9 mouse cellular contexts compared by ENCODE assay signal in genomic region chr19:23961516-23961915, GRCm38 (mm10).
A peak's percentile ranks its signal among the peaks of the same experiment; 100 is the strongest.
DNase-seq lines count a peak whose midpoint lies in the region; ATAC-seq and TF ChIP-seq lines count a peak whose summit lies in the region.
"Had no signal": no experiment of that assay in that cellular context is flagged by ENCODE, and none has a peak within 500 bp of the region (broad histone marks: within the 10 kb centered on the region; RNA-seq: fewer than 3 reads in every experiment).

No protein-coding gene starts in this region.

- TF ChIP-seq POLR2A in cerebellum, adult 2 months (IDR thresholded peaks at IDR 0.05; ENCODE audit: borderline replicate concordance, insufficient read depth, low read length), result no peak

- no peaks in the 10 kb centered on the region for H3K36me3 ChIP-seq in midbrain, embryonic 15.5 days (replicated peaks)
- no peaks in the 10 kb centered on the region for H3K36me3 ChIP-seq in stomach, embryonic 15.5 days

- peaks cover 20% of the 10 kb centered on the region for H3K4me1 ChIP-seq in cerebellum, adult 2 months (ENCODE audit: control insufficient read depth, insufficient read depth, low read length)
- H3K4me1 ChIP-seq in midbrain, embryonic 15.5 days, result peaks cover 17% of the 10 kb centered on the region
- H3K4me1 ChIP-seq in stomach, embryonic 15.5 days, result no peaks in the 10 kb centered on the region
- H3K4me1 ChIP-seq: megakaryocyte, embryonic 14.5 days had no signal

- no peak overlapping the region for H3K4me2 ChIP-seq in midbrain, embryonic 15.5 days
- H3K4me2 ChIP-seq in stomach, embryonic 15.5 days, result no peak overlapping the region

- H3K9me3 ChIP-seq in midbrain, embryonic 15.5 days, result no peaks in the 10 kb centered on the region
- H3K9me3 ChIP-seq in stomach, embryonic 15.5 days, result no peaks in the 10 kb centered on the region
- H3K9me3 ChIP-seq: megakaryocyte, embryonic 14.5 days had no signal

- no peaks in the 10 kb centered on the region for H3K27me3 ChIP-seq in cerebellum, adult 2 months (ENCODE audit: control insufficient read depth, insufficient read depth, low read length)
- H3K27me3 ChIP-seq in midbrain, embryonic 15.5 days (replicated peaks), result no peaks in the 10 kb centered on the region
- H3K27me3 ChIP-seq in stomach, embryonic 15.5 days (replicated peaks), result no peaks in the 10 kb centered on the region

- WGBS in cerebellum, adult 2 months, result 2% methylated on average over 8 of the region's 8 CpGs
- WGBS in midbrain, embryonic 15.5 days, result 3% methylated on average over 8 of the region's 8 CpGs
- WGBS in stomach, embryonic 15.5 days, result 1% methylated on average over 8 of the region's 8 CpGs

- DNase-seq in CD4-positive, CD25-positive, alpha-beta regulatory T cell, adult 2 months (ENCODE audit: low read depth, low spot score), result peak; percentile 50
- DNase-seq in cerebellum, adult 2 months, result peak; percentile 79 to 84
- peak; percentile 43 to 73 for DNase-seq in frontal cortex, postnatal 10 days (ENCODE audit: low spot score in 2 of 2)
- peak; percentile 54 for DNase-seq in hindlimb bud, embryonic 11.5 days (ENCODE audit: extremely low spot score, low read depth, low spot score)
- DNase-seq in left cerebral cortex, postnatal 4 days, result peak; percentile 84

- no peak overlapping the region for H3K4me3 ChIP-seq in cerebellum, adult 2 months (replicated peaks; ENCODE audit: insufficient read depth, low read depth, low read length)
- no peak overlapping the region for H3K4me3 ChIP-seq in midbrain, embryonic 15.5 days
- no peak overlapping the region for H3K4me3 ChIP-seq in stomach, embryonic 15.5 days (replicated peaks)

- intact Hi-C loops in left cerebral cortex, postnatal 4 days (cut with DNase I), result loop anchor here (5.0 to 10.0 kb wide), 2 partner anchors 313 to 664 kb away; no protein-coding TSS in a partner anchor

- peak; percentile 98 for TF ChIP-seq CTCF in cerebellum, adult 2 months (IDR thresholded peaks at IDR 0.05; ENCODE audit: borderline replicate concordance, insufficient read depth, low read depth, low read length)

- no peak overlapping the region for H3K27ac ChIP-seq in cerebellum, adult 2 months (ENCODE audit: insufficient read depth, low read length)
- H3K27ac ChIP-seq in midbrain, embryonic 15.5 days, result no peak overlapping the region
- H3K27ac ChIP-seq in stomach, embryonic 15.5 days, result no peak overlapping the region

- no peak overlapping the region for H3K9ac ChIP-seq in midbrain, embryonic 15.5 days
- H3K9ac ChIP-seq in stomach, embryonic 15.5 days, result no peak overlapping the region

- no peak for ATAC-seq in CD4-positive, CD25-positive, alpha-beta regulatory T cell, adult 4 months
- ATAC-seq in midbrain, embryonic 15.5 days (replicated peaks), result peak; percentile 81
- ATAC-seq in stomach, embryonic 15.5 days (ENCODE audit: insufficient read depth, low FRiP score, low read depth), result 0 out of 2 replicates have a peak, but pooled peaks have one; percentile 38
